Mouse (Mus musculus): ENCODE data around the gene Naxd.
A peak's percentile ranks its signal among the peaks of the same experiment; 100 is the strongest.
"Not testable (repeated sequence)": the region's sequence is repeated elsewhere in the genome, so short reads cannot be mapped to it uniquely, and the experiment has no call there.

Gene Naxd

DNA sequence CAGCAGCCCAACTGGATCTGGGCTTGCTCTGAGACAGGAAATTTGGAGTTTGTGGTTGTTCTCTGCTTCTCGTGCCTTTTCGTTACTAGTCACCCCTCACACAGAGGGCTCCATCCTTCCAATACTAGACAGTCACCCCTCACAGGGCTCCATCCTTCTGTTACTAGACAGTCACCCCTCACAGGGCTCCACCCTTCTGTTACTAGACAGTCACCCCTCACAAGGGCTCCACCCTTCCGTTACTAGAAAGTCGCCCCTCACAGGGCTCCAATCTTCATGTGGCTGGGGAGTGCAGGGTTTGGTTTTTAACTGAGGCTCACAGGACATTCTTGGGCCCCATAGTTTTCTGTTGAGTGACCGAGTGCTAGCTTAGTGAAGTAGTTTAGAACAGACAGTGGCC, 15.9 kb downstream of the Naxd start:
- no peak for DNase-seq

DNA sequence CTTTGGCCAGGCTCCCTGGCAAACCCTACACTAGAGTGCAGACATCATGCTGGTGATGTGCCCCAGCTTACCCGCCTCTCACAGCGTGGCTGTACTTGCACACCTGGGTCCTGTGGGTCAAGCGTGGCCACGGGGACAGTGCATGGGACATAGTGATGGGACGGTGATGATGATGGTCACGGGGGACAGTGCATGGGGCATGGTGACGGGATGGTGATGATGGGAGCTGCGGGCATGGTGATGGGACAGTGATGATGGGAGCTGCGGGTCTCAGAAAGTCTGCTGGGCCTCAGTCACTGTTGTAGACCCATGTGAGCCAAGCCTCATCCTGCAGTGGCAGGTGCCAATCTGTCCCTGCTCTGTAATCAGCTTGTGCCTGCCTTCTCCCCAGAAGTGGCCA, 19.0 kb downstream of the Naxd start:
- no peak for DNase-seq

DNA sequence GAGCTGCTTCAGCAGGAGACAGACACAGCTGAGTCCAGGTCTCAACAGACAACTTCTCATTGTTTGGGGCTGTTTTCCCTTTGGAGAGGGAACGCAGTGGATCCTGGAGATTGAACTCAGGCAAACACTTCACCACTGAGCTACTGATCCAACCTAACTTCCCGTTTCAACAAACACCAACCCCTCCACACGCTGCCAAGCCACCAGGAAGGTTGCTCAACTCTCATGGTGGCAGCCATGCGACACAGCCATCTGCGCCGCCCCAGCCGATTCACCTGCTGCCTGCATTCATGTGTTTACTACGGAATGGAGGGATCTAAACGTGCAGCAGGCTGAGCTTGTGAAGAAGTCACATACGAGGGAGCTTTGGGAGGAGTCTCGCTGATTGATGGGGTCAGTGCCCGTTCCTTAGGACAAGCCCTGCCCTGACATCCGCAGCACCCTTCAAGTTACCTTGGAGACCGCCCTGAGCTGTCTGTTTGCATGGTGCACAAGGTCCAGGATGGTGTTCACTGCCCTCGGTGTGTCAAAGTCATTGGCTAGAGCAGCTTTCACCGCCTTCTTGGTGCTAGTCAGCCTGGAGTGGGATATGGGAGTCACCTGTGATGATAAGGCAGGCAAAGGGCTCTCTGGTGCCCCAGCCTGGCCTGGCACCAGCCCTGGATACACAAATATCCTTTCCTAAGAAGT, 20.2 kb downstream of the Naxd start:
- DNase-seq = no peak

DNA sequence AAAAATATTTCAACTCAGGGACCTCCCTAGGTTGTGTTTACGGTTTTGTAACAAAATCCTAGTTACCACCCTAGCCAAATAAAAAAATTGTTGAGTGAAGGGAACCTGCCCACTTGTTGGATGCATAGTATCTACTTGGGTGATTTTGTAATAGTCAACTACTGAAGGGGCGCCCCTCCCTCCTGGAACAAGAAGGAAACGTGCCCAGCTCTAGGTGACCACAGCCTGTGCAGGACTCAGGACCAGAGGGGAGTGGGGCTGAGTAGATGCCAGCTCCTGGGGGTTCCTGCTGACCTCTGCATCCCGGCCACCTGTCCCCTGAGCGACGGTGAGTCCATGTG, 20.7 kb downstream of the Naxd start:
- DNase-seq = no peak

DNA sequence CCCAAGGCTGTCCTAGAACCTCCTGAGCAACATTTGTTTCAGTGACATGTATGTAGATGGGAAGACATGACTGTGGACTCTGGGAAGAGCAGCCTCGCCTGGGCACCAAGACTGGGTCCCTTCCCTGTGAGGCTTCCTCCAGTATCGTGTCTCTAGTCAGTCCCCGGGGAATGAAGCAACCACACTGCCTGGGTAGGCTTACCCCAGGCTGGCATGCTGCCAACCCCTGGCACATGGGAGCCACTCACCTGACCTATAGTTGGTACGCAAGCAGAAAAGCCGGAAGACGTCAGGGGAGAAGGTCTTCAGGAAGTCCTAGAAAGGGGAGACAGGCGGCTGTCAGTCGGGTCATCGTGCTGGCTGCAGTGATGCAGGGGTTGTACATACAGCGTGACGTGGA, 21.4 kb downstream of the Naxd start:
- DNase-seq = no peak

DNA sequence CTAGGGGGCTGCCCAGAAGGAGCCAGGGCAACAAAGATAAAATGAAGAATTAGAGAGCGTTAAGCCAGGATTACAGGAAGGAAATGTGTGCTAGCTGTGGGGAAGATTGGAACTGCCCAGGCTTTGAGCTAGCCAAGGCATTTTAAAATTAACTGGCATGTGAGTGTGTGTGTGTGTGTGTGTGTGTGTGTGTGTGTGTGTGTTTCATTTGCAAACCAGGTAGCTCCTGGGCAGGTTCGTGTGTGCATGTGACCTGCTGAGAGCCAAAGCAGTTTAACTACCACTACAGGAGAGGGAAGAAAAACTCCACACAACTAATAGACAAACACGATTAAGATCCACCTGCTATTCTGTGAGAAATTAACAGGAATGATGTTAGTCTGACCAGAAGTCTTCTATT, 26.0 kb downstream of the Naxd start:
- no peak for DNase-seq

DNA sequence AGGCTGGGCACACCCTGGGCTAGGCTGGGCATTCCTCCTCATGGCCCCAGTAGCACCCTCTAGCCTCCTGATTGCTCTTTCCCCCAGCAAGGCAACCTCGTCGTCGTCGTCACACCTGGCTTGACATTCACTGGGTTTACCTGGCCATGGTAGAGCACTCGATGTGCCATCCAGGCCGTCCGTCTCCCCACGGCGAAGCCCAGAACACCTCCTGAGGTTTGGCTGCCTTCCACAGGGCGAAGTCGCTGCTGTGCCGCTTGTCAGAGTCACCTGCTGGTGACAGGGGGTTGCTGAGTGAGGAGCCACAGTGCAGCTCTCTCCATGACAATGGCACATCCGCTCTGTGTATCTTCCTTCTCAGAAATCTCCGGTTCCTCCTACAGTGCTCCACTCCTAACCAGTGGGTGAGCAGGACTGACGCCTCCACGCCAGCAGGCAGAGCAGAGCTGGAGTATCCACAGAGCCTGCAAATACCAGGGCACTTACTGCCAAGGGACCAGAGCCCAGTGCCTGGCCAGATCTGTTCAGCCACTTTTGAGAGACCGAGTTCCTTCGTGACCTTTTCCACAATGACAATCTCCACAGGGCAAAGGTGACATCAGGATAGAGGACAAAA, 33.0 kb downstream of the Naxd start:
- no peak for DNase-seq

DNA sequence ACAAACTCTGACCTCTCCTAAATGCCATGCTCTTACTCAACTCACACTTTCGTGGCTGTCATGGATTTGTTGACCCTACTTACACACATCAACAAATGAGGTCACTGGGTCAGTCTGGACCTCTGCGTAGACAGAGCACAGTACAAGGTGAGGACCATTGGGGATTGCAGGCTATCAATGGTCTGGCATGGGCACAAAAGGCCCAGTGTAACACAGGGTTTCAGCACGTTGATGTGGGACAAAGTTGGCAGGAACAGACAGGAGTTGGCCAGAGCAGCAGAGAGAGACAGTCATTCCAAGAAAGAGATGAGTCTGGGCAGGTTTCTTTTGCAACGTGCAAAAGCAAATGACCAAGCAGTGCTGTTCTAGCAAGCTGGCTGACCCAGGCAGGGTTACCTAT, 33.5 kb downstream of the Naxd start:
- no peak for DNase-seq

DNA sequence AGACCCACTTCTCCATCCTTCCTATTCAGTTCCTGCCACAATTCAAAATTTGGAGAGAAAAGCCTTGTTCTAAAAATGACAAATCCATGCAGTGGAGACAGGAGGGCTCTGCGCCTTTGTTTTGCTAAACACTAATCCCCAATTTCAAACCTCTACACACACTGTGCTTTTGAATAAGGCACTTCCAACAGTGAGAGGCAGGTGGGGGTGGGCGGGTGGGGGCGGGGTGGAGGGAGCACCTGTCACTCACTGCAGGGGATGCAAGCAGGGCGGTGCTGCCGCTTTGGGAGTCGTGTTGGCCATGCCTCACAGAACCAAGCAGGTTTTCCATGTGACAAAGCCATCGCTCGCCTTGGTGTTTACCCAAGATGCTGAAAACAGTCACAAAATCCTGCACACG, 37.2 kb downstream of the Naxd start:
- no peak for DNase-seq

DNA sequence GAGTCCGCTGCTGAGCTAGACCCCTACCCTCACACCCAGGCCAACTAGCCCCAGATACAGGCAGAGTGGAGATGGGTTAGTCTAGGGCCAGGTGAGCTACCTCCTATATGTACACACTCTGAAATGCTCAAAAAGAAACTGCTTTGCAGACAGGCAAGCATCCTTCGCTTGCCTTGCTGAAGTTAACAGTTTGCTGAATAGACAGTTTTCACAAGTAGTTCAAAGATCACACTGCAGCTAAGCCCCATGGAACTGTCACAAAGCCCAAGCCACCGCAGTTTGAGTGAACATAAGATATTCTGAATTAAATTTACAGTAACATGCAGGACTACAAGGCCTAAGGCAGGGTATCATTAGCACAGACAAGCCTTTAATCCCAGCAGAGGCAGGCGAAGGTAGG, 41.7 kb downstream of the Naxd start:
- DNase-seq = no peak

DNA sequence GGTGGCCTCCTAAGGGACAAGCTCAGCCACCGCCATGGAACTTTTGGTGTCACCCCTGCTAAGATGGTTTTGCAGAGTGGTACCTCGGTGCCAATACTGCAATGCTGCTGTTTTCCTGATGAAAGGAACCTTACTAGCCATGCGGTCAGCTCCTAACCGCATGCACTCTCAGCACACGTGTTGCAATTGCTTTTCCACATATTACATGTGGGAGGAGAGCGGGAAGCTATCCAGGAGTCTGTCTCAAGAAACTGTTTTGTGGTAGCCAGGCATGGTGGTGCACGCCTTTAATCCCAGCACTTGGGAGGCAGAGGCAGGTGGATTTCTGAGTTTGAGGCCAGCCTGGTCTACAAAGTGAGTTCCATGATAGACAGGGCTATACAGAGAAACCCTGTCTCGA, 42.9 kb downstream of the Naxd start:
- DNase-seq = no peak

DNA sequence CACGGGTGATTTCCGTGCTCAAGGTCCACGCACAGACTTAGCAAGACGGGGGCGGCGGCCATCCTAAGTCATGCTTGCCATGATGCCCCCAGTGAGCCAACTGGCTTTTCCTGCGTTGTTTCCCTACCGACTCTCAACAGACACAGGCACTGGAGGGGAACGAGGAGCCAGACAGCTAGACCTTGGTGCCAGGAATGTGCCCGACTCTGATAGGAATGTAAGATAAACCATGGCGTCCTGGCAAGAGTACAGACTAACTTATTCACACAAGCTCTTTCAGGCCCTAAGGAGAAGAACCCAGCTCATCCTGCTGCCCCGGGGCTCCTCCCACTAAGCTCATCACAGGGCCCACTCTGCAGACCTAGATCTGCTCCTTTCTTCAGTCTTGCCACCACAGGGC, 44.7 kb downstream of the Naxd start:
- no peak for DNase-seq

DNA sequence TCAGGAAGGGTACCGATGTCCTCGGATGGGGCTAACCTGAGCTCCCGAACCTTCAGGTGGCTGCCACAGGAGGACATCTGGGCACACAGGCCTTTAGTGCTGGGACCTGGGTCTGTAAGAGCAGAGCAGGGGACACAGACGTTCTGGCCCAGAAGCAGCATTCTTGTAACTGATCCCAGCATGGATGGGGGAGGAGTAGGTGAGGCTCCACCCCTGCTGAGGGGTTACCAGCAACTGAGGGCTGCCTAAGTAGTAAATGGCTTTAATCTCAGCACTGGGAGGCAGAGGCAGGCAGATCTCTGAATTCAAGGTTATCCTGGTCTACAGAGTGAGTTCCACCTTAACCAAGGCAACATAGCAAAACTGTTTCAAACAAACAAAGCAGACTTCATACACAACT, 45.6 kb downstream of the Naxd start:
- no peak for DNase-seq

DNA sequence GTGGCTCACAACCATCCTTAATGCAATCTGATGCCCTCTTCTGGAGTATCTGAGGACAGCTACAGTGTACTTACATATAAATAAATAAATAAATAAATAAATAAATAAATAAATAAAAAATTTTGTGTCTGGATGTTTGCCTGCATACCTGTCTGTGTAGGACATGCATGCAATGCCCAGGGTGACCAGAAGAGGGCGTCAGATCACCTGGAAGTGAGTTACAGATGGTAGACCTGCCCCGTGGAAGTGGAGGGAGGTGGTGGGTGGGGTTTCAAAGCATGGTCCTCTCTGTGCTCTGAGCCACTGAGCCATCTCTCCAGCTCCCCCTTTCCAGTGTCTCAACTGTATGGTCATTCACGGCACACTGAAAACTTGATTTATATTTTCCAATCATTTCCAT, 47.1 kb downstream of the Naxd start:
- peak; percentile 44 to 72 for DNase-seq

DNA sequence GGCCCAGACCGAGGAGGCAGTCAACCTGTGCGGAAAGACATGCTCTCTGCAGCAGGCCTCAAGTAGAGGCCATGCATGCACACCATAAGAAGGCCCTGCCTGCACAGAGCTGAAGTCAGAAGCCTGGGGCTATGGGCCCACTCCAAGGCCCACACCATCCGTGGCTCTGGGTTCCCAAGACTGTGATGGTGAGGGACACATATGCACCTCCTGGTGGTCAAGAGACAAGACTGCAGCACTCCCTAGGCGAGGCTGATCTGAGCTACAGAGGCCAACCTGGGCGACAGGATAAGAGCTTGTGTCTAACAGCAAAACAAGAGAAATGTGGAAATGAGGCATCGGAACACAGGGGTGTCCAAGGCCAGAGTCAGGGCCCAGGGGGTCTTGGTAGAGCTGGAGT, 49.8 kb downstream of the Naxd start:
- no peak for DNase-seq

DNA sequence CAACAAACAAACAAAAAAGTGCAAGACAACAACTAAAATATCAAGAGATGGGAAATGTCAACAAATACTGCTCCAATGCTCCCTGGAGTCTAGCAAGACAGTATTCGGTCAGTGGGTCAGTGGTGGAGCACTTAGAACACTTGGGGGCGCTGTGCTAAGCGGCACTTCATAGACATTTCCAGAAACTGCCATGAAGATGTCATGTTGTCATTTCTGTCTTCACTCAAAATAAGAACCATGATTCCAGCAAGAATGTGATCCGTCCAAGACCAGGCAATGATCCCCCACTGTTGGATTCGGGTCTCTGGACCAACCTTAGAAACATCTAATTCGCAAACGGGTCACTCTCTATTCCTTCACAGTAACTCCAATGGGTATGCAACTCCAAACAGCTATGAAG, 52.4 kb downstream of the Naxd start:
- DNase-seq = peak; percentile 29 to 57

DNA sequence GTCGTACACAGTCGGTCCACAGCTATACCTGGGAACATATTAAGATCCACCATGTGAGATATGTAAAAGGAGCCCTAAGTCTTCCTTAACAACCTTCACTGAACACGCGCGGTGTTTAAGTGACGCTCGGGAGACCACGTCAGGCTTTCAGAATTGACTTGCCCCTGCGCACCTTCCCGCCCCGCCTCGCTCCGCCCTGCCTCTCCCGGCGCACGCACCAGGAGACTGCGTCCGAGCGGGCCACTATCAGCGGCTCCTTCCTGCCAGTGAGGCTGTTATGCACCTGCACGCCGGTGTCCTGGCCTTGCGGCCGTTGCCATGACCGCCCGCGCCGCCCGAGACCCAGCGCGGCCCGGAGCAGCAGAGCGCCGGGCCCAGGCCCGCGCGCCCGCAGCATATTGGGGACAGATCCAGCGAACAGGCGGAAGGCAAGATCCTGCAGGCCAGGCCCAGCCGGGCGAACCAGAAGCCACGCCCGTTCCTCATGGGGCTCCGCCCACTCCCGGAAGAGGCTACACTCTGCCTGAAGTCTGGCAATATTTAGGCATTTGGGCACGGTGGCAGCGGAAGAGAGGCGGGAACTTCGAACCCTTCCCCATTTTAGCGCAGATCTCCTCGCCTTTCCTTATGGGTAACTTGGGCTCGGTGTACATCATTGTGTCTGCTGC, 53.1 kb downstream of the Naxd start, which contains the start of gene Cars2:
Gene Cars2 (minus strand): TSS at position 503 of the 668 bp plus-strand sequence.
- DNase-seq = peak; percentile 91 to 97

DNA sequence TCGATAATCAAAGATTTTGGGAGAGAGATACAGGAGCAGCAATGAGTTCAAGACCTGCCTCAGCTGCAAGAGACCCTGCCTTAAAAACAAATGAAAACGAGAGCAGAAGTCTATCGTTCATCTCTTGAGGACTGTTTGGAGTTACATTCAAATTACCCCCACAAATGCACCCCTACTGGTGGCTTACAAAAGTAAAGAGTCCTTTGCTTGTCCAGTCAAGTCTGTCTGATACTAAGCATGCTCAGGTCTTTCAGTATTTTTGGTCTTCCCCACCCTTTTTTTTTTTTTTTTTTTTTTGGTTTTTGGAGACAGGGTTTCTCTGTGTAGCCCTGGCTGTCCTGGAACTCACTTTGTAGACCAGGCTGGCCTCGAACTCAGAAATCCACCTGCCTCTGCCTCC, 54.2 kb downstream of the Naxd start:
- DNase-seq = not testable (repeated sequence)

DNA sequence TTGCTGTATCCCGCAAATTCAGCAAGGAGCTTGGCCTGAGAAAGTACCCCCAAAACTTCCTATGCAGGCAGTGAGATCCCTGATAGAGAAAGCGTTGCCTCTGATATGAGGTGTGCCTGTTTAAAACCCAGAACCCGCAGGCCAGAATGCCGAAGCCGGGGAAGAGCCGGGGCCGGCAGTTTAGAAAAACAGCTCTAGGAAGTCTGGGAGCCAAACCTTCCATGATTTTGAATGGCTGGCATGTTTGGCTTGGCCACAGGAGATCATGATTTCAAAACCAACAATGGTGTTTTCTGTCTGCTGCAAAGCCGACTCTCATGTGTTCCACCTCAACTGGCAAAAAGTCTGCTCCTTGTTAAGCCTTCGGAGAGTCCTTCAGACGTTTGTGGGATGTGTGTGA, 55.1 kb downstream of the Naxd start:
- DNase-seq = no peak

DNA sequence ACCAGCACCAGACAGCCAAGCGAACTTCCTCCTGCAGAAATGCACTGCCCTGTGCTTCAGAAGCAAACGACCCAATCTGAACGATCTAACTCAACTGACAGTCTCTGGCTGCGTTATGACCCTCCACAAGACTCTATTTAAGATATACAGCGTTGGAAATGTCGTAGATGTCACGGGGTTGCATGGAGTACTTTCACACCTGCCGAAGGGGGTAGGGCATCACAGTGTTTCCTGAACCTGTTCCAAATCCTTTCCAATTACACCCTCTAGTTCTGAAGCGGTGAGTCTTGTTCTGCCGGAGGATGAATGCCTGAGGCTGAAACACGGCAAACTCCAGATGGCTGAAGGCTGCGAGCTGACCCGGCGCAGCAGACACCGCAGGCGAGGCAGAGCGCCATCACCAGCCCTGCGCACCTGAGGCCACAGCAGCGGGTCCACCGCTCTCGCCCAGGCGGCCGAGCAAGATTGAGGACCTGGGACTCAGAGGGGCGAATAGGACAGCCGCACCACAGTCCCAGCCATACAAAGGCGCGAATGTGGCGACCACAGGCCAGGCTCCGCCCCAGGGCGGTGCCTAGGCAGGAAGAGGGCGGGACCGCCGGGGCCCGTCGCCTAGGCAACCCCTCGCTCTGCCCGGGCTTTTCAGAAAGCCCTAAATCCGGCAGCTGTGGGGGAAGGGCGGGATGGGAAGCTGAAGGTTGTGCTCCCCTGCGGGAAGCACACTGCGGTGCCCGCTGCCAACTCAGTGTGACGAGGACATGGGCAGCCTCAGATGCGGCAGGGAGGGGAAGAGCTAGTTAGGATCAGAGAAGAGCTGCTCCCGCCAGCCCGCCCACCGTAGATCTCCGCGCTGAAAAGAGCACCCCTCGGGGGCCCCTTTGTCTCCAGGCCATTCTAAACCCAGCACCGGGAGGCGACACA, 57.8 kb downstream of the Naxd start, which contains the start of gene Ing1:
Gene Ing1 (plus strand): TSS at position 773 of the 921 bp plus-strand sequence.
- DNase-seq = peak; percentile 96 to 97

DNA sequence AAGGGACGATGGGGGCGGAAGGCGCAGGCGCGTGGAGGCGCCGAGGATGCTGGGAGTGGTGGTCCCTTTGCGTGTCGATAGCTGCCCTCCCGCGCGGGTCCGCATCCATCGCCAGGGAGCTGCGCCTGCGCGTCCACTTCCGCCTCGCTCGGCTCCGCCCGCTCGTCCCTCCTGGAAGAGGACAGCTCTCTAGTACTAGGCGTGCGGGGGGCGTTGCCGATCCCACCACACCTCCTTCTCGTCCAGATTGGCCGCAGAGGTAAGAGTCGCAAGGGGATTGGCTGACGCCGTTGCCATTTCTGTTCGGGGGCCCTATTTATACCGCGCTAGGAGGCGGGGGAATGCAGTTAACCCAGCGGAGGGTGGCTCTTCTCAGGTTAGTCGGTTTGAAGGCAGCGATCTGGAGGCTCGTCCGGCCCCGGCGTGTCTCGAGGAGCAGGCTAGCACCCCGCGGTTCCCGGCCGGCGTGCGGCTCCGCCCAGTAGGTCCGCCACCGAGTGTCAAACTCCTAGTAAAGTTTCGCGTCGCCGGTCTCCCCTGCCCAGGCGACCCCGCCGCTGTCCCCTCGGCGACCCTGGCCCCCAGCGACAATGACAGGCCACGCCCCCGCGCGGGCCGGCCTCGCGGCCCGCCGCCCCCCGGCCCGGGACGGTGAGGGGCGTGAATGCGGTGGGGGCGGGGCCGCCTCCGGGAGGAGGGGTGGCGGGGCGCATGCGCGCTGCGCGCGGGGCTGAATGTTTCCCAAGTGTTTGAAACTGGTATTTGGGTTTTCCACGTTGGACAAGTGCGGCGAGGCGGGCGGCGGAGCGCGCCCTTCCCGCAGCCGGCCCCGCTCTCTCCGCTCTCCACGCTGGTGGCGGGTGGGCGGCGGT, 58.6 kb downstream of the Naxd start:
- peak; percentile 94 to 98 for DNase-seq
